Mouse (Mus musculus) liver, adult 2 months (tissue): Measurements from ENCODE around the gene Lhx9.

Experiments used
- CTCF ChIP-seq: fragments of 200-500 bp; IDR thresholded peaks from 2 replicates; pipeline ENCODE4 v1.5.1; 2011; ENCODE audit warnings: low read depth, low read length, control low read depth
- POLR2A ChIP-seq: fragments of 200-500 bp; IDR thresholded peaks from 2 replicates; pipeline ENCODE4 v1.6.1; 2011; ENCODE audit warnings: low read length, control low read depth; ENCODE audit not compliant: insufficient read depth; ENCODE audit errors: extremely low read depth

DNA sequence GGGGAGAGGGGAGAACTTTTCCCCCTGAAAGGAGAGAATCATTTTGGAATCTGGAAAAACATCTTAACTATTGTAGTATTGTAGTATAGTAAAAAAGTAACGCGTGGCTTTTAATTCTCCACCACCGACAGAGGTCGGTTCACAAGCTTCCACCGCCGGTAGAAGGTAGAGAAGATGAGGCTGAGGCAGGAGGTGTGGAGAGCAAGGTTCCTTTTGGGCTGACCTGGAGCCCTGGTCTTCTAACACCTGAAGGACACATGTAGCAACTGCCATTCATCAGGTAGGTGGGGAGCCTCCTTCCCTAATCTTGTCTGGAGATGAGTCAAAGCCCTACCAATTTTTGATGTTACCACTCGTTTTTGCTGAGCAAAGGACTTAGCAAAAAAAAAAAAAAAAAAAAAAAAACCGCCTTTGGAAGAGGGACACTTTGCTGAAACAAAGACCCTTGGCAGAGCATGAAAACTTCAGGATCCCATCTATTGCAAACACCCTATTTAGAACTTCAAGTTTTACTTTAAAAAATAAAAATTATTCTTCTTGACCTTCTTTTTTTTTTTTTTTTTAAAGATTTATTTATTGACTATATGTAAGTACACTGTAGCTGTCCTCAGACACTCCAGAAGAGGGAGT lies 1.3 kb upstream of the Lhx9 start:
- TF ChIP-seq POLR2A (no peak), CTCF (no peak)
